Mouse (Mus musculus) CD4-positive, CD25-positive, alpha-beta regulatory T cell, adult 4 months (primary cell): Measurements from ENCODE around the gene Eif2ak4. TPM values are rescaled to one million over a fixed set of nuclear protein-coding genes. Genes with fewer than 3 reads are reported as not detected.

Experiments
- ATAC-seq: one replicate; pipeline ENCODE4 v1.8.0; 2017
- polyA plus RNA-seq, 2 experiments: library from polyadenylated mRNA; unstranded; fragments of 100-300 nt; shearing (Covaris generic); gene quantifications; one replicate each; pipeline ENCODE4 v1.2.1; 2017

Eif2ak4 gene
- polyA plus RNA-seq, 2 experiments from 2014 or later: 2.9 to 3.1 TPM

DNA sequence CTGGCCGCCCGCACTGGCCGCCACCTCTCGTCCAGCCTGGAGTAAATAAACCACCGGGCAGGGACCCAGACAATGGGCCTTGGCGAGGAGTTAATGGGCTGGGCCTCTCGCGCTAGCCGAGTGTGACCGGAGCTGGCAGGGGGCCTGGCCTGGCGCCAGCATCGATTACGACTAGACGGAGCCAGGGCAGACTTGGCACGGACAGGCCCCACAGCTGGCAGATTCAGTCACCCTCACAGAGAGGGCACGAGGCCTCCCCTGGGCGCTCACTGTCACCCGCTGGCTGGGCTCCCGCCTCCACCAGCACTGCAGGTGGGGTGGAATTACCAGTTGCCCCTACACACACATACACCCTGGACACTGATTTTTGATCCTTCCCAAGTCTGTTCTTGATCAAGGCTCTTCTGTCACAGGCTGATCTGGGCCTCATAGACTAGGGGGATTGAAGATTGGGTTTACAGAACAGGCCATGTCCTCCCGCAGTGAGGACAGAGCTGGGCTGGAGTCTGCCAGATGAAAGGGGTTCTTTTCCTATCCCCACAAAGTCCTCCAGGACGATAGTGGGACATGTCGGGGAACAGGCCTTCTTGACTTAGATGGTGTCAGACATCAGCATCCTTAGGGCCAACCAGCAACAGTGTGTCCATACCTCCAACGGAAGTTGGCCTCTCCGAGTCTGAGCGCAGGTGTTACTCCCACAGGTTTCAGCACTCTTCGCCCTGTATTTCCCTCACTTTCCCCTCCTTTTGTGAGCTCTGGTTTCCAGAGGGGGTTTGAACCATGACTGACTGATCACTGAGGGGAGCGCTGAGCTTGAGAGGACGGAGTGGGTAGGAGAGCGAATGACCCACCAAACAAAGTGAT is 122.3 kb downstream of the Eif2ak4 start:
- ATAC-seq: no peak

GRCm38 (mm10) chr2:118511779-118512417 is 123.5 kb downstream of the Eif2ak4 start:
- ATAC-seq: no peak

DNA sequence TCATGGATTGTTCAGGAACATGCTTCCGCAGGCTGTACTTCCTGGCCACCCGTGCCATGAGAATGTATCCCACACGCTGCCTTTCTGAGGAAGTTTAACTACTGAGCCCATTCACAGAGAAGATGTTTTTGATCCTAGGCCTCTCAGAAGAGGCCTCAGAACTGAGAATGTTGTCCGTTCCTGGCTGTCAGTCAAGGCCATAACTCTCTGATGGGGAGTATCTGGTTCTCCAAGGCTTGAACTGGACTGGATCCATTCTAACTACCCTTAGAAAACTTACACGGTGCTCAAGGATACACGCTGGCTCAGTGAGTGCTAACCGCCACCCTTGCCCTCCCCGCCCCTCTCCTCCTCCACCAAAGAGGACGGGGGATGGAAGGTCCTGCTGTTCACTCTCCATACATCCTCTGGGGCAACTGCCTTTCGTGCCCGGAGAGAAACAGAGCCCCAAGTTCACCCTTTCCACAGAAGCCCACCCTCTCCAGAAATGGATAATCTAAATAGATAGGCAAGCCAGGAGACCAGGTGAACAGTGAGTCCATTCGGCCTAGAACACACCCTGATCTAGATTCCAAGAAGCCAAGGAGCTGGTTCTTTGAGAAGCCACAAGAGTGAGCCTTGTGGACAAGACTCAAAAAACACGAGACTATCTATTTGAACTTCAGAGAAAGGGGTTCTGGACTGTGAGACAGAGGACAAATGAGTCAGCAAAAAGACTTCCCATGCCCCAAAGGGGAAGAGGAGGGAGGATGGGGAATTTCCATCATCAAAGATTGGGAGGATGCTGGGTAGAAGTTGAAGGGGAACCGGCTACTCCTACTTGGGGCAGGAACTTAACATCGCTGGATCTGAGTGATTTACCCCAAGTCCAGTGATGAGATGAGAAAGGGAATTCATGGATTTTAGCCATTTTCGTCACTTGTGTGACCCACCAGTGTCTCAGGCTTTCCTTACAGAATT is 124.3 kb downstream of the Eif2ak4 start:
- no peak for ATAC-seq

DNA sequence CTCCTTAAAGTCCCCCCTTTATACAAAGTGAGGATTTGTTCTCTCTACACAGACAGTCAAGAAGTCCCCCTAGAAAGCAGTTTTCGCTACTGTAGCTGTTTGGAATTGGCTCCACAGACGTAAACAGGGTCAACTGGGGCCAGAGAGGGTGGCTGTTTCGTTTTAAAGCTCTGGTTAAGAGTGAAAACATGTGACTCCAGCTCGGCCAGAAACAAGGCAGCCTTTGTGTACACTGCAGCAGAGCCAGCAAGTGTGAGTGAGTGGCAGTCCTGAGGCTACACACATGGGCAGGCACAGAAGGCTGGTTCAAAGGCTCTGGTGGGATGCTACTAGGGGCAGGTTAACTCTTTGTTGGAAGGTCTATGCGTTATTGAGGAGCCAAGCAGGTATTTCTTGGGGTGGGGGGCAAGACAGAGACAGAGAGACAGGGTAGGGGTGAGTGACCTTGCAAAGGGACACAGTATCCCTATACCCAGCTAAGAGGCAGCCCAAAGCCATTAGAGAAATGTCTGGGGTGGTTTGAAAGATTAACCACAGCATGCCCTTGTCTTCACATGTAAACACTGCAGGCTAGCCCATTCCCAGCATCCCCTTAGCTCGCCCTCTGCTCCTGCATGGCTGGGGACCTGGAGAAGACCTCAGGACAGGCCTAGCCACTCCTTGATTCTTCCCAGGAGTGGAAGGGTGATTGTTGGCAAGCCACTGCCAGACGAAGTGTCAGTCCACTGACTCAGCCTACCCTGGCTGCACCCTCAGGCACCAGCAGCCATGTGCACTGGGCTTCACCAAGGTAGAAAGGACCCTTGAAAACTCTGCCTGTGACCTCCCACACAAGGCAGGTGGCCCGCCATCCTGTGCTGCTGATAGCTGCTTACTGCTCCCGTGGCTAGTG is 131.9 kb downstream of the Eif2ak4 start:
- ATAC-seq: no peak

DNA sequence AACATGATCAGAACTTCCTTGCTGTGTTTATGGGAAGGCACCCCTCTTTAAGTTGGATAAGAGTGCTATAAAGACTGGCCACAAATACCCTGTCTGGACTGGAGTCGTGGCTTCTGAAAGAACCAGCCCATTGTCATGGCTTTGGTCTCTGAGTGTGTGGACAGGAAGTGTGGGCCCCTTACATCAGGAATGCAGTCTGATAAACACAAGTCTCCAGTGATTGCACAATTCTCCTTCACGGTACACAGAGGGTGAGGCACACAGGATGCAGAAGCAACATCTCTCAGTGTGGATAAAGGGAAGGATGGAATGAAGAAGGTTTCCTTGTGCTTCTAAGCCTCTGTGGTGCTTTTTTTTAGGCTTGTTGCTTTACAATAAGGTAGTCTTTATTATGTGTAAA is 133.8 kb downstream of the Eif2ak4 start:
- ATAC-seq: no peak

- ATAC-seq: no peak
Measured at GRCm38 (mm10) chr2:118523163-118523730, 134.8 kb downstream of the Eif2ak4 start.

DNA sequence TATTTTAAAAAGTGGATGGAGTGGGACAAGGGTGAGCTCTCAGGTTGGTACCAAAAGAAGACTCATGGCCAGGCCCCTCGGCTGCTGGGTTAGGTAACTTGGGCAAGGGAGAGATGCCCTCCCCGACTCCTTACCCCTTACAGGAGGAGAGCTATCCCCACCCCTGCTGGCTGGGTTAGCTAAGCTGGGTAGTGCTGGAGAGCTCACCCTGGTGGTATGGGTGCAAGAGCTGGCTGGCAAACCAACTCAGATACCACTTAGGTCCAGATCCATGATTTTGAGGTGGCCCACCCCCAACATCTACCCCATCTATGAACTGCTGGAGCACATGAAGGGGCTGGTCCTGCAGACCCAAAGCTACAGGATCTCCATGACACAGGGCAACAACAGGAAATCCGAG is 136.4 kb downstream of the Eif2ak4 start:
- no peak for ATAC-seq

Other genes with a start within 250 kb of the Eif2ak4 start
- gene Fsip1, start 131.7 kb upstream of the Eif2ak4 start, polyA plus RNA-seq: not detected
- gene Gpr176, start 15.2 kb upstream of the Eif2ak4 start, polyA plus RNA-seq: under 1 TPM in 1 of 2 experiments, not detected in 1; 0.11 TPM
- gene Srp14, start 91.1 kb downstream of the Eif2ak4 start, polyA plus RNA-seq: 100 to 1,000 TPM; 272 to 283 TPM
- gene Bmf, start 161.1 kb downstream of the Eif2ak4 start, polyA plus RNA-seq: 1 to 10 TPM; 1.3 to 4.2 TPM
- gene Bub1b, start 209.6 kb downstream of the Eif2ak4 start, polyA plus RNA-seq: 10 to 100 TPM in 1 of 2 experiments, 1 to 10 TPM in 1; 3.0 to 11.1 TPM